Mouse (Mus musculus): Measurements from ENCODE around the gene Gk.

DNA sequence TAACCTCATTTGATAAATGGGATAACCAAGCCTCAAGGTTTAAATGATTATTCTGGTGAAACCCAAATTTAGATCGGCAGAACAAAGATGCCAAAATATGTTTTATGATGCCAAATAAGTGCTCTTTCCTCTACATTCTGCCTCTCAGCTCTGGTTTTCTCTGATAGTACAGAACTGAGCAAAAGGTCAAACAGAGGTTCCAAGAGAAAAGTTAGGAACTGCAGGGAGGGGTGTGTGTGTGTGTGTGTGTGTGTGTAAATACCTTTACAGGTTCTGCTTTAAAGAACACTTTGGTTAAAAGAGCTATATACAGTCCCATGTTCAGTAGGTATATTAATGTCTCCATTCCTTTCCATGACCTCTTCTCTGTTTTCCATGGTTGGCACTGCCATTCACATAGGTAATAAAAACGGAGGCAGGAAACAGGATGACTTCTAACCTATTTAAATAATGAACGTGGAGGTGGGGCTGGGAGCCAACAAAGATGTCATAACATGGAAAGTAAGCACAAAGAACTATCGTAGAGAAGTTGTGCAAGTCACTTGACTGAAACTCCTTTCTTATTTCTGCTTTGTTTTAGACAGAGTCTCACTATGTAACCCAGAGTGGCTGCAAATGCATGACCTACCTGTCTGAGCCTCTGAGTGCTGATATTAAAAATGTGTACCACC lies 28.2 kb upstream of the Gk start:
- TF ChIP-seq POLR2A (IDR thresholded peaks at IDR 0.05; ENCODE audit: low read depth, low read length): no peak
- no peak for TF ChIP-seq CTCF (IDR thresholded peaks at IDR 0.05; ENCODE audit: extremely low read depth, insufficient read length, insufficient replicate concordance, low read depth, low read length)

Measured in small intestine, adult 2 months (tissue).